Mouse (Mus musculus) spleen, adult 2 months (tissue): Measurements from ENCODE around the gene Pla2g2e.
A peak's percentile ranks its signal among the peaks of the same experiment; 100 is the strongest.

Experiments
- CTCF ChIP-seq: fragments of 200-500 bp; IDR thresholded peaks from 2 replicates; pipeline ENCODE4 v1.5.1; 2011; ENCODE audit warnings: mild to moderate bottlenecking, inconsistent platforms; ENCODE audit not compliant: insufficient read depth, insufficient read length, insufficient replicate concordance; ENCODE audit errors: extremely low read depth
- POLR2A ChIP-seq: fragments of 200-500 bp; IDR thresholded peaks from 2 replicates; pipeline ENCODE4 v1.6.1; 2011; ENCODE audit warnings: low read depth, low read length, inconsistent platforms

DNA sequence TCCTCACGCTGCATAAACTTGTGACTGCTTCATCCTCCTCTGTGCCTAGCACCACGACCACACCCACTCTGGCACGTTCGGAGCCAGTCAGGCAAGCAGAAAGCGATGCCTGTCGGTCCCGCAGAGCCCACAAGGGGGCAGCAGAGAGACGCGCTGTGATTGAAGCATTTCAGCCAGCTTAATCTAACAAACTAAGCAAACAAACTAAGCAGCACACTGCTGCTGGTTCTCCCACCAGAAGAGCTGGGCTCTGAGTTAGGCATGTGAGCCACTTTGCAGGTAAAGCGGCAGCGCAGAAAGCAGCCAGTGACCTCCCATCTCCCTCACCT, 44.4 kb downstream of the Pla2g2e start:
- peak; percentile 99 for TF ChIP-seq CTCF
- no peak for TF ChIP-seq POLR2A
